ENCODE assay signal across 16 mouse cellular contexts in the genomic region with DNA sequence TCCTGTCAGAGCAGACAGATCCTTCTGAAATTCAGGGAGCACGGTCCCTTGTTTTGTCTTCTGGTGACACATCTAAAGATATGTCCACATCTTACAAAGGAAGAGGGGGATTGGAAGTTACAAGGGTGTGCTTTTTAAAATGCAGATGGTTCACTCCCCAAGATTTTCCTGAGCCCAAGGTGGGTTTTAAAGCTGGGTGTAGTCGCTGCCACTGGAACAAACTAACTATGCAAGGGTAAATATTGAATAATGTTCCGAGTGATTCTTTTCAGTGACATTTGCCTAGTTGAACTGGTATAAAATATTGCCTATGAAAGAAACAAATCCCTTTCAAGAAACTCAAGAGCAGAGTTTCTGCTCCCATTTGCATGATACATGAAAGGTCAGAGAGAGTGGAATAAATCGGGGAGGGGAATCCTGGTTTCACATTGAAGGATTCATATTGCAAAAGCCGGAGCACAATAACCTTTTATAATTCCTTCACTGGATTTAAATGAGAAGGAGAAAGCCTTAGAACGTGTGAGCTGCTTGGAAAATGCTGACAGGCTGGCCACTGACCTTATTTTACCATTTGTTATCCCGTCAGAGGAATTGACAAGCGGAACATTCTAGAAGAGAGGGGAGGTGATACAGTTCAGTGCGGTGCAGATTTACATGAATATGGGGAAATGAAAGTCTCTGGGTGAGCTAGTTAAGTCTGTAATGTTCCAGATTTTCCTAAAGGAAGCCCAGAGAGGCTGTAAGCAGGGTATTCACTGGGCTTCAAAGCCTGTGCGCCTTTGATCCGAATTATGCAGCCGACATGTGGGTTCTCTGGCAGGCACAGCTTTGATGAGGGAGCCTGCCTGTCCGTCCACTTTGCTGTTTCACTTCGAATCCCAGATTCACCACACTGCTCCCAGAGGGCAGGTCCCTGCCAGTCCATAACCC.
DNase-seq lines count a peak whose midpoint lies in the region; ATAC-seq lines count a peak whose summit lies in the region.
"Had no signal": no experiment of that assay in that cellular context is flagged by ENCODE, and none has a peak within 500 bp of the region (broad histone marks: within the 10 kb centered on the region; RNA-seq: fewer than 3 reads in every experiment).

No protein-coding gene starts in this region.

- no peak overlapping the region for H3K27ac ChIP-seq in embryonic facial prominence, embryonic 11.5 days (replicated peaks; ENCODE audit: low read depth, low read length)
- no peak overlapping the region; the same call in 1 of the 2 replicates for H3K27ac ChIP-seq in embryonic facial prominence, embryonic 10.5 days (replicated peaks)
- no peak overlapping the region for H3K27ac ChIP-seq in hindbrain, embryonic 14.5 days
- peak overlapping the region; percentile 53 for H3K27ac ChIP-seq in midbrain, embryonic 15.5 days
- H3K27ac ChIP-seq: limb, embryonic 13.5 days; neural tube, embryonic 13.5 days had no signal

- 63% methylated on average over 14 of the region's 14 CpGs for WGBS in embryonic facial prominence, embryonic 11.5 days
- WGBS in embryonic facial prominence, embryonic 10.5 days: 69% methylated on average over 14 of the region's 14 CpGs
- 23% methylated on average over 14 of the region's 14 CpGs for WGBS in hindbrain, embryonic 14.5 days
- 15% methylated on average over 14 of the region's 14 CpGs for WGBS in midbrain, embryonic 15.5 days

- H3K4me2 ChIP-seq in embryonic facial prominence, embryonic 11.5 days (ENCODE audit: low read depth, low read length): no peak overlapping the region
- no peak overlapping the region for H3K4me2 ChIP-seq in hindbrain, embryonic 14.5 days (replicated peaks)
- no peak overlapping the region for H3K4me2 ChIP-seq in midbrain, embryonic 15.5 days
- H3K4me2 ChIP-seq: limb, embryonic 13.5 days; neural tube, embryonic 13.5 days had no signal

- H3K9ac ChIP-seq in embryonic facial prominence, embryonic 11.5 days (replicated peaks; ENCODE audit: low read length): no peak overlapping the region
- H3K9ac ChIP-seq in hindbrain, embryonic 14.5 days: no peak overlapping the region
- H3K9ac ChIP-seq in midbrain, embryonic 15.5 days: no peak overlapping the region
- H3K9ac ChIP-seq: limb, embryonic 13.5 days; liver, postnatal 0 days; neural tube, embryonic 13.5 days had no signal

- H3K4me1 ChIP-seq in embryonic facial prominence, embryonic 11.5 days (ENCODE audit: control insufficient read depth, insufficient read depth, low read length): no peaks in the 10 kb centered on the region
- peaks cover 15% of the 10 kb centered on the region for H3K4me1 ChIP-seq in embryonic facial prominence, embryonic 10.5 days
- H3K4me1 ChIP-seq in hindbrain, embryonic 14.5 days (replicated peaks; ENCODE audit: control insufficient read depth, insufficient read depth, low read length): no peaks in the 10 kb centered on the region; the same call in 1 of the 2 replicates
- peaks cover 19% of the 10 kb centered on the region for H3K4me1 ChIP-seq in midbrain, embryonic 15.5 days

- peak; percentile 50; the same call in 1 of the 2 replicates for ATAC-seq in embryonic facial prominence, embryonic 11.5 days (replicated peaks; ENCODE audit: insufficient number of reproducible peaks, low FRiP score, low TSS enrichment, low read depth)
- peak; percentile 78 for ATAC-seq in hindbrain, embryonic 14.5 days (ENCODE audit: low FRiP score)
- peak; percentile 86 for ATAC-seq in midbrain, embryonic 15.5 days (replicated peaks)
- ATAC-seq in cerebellum, adult (ENCODE audit: insufficient number of reproducible peaks, low FRiP score, low TSS enrichment): no peak
- ATAC-seq: inflammation-experienced regulatory T-cells, adult 6 months; liver, postnatal 0 days; Patski had no signal

- H3K9me3 ChIP-seq in embryonic facial prominence, embryonic 11.5 days (replicated peaks; ENCODE audit: control insufficient read depth, low read length): no peaks in the 10 kb centered on the region
- no peaks in the 10 kb centered on the region for H3K9me3 ChIP-seq in embryonic facial prominence, embryonic 10.5 days
- H3K9me3 ChIP-seq in hindbrain, embryonic 14.5 days (ENCODE audit: control insufficient read depth, low read length): no peaks in the 10 kb centered on the region
- no peaks in the 10 kb centered on the region for H3K9me3 ChIP-seq in midbrain, embryonic 15.5 days
- H3K9me3 ChIP-seq: limb, embryonic 13.5 days; neural tube, embryonic 13.5 days had no signal

- no peak overlapping the region for H3K4me3 ChIP-seq in embryonic facial prominence, embryonic 11.5 days (ENCODE audit: low read depth, low read length)
- H3K4me3 ChIP-seq in embryonic facial prominence, embryonic 10.5 days: no peak overlapping the region
- no peak overlapping the region for H3K4me3 ChIP-seq in hindbrain, embryonic 14.5 days (replicated peaks; ENCODE audit: low read length)
- no peak overlapping the region for H3K4me3 ChIP-seq in midbrain, embryonic 15.5 days
- H3K4me3 ChIP-seq: limb, embryonic 13.5 days; neural tube, embryonic 13.5 days had no signal

- H3K36me3 ChIP-seq in embryonic facial prominence, embryonic 11.5 days (replicated peaks; ENCODE audit: control insufficient read depth, insufficient read depth, low read depth, low read length): no peaks in the 10 kb centered on the region
- no peaks in the 10 kb centered on the region for H3K36me3 ChIP-seq in embryonic facial prominence, embryonic 10.5 days (replicated peaks)
- H3K36me3 ChIP-seq in hindbrain, embryonic 14.5 days (replicated peaks; ENCODE audit: control insufficient read depth, insufficient read depth): peaks cover 64% of the 10 kb centered on the region
- peaks cover 8% of the 10 kb centered on the region; the same call in 1 of the 2 replicates for H3K36me3 ChIP-seq in midbrain, embryonic 15.5 days (replicated peaks)
- H3K36me3 ChIP-seq: limb, embryonic 13.5 days had no signal

- H3K27me3 ChIP-seq in embryonic facial prominence, embryonic 11.5 days (ENCODE audit: control insufficient read depth, insufficient read depth, low read length): no peaks in the 10 kb centered on the region
- no peaks in the 10 kb centered on the region for H3K27me3 ChIP-seq in embryonic facial prominence, embryonic 10.5 days (replicated peaks; ENCODE audit: low read depth, poor library complexity, severe bottlenecking)
- no peaks in the 10 kb centered on the region for H3K27me3 ChIP-seq in hindbrain, embryonic 14.5 days (ENCODE audit: control insufficient read depth, insufficient read depth, low read length)
- no peaks in the 10 kb centered on the region for H3K27me3 ChIP-seq in midbrain, embryonic 15.5 days (replicated peaks)
- H3K27me3 ChIP-seq: limb, embryonic 13.5 days; neural tube, embryonic 13.5 days had no signal

- peak; percentile 30 for DNase-seq in embryonic facial prominence, embryonic 11.5 days (ENCODE audit: low spot score)
- DNase-seq in embryonic facial prominence, embryonic 10.5 days (ENCODE audit: low spot score): no peak
- peak; percentile 18 for DNase-seq in embryo, embryonic 9.5 days (ENCODE audit: extremely low spot score)
- DNase-seq in hindbrain, embryonic 14.5 days (ENCODE audit: low spot score): no peak
- no peak for DNase-seq in adrenal gland, adult 18-20 months (ENCODE audit: low spot score in 2 of 2)
- no peak for DNase-seq in left cerebral cortex, adult 11 months (ENCODE audit: low spot score)
- DNase-seq: cerebellum, adult 11-12 months; liver, postnatal 0 days; lung, postnatal 36 days; thymus, adult 18-20 months had no signal

Comparison
In these comparisons a context has a peak if more than half of its experiments do, and no peak if none do; other contexts are left out.
1. DNase-seq: peak in embryonic facial prominence, embryonic 11.5 days (single experiment) and embryo, embryonic 9.5 days (single experiment); none in embryonic facial prominence, embryonic 10.5 days (single experiment), hindbrain, embryonic 14.5 days (single experiment), adrenal gland, adult 18-20 months (0 of 2) and left cerebral cortex, adult 11 months (single experiment).